Mouse (Mus musculus): ENCODE measurements around the gene Rgs17.
"Not testable (repeated sequence)": the region's sequence is repeated elsewhere in the genome, so short reads cannot be mapped to it uniquely, and the experiment has no call there.

The Rgs17 gene

DNA sequence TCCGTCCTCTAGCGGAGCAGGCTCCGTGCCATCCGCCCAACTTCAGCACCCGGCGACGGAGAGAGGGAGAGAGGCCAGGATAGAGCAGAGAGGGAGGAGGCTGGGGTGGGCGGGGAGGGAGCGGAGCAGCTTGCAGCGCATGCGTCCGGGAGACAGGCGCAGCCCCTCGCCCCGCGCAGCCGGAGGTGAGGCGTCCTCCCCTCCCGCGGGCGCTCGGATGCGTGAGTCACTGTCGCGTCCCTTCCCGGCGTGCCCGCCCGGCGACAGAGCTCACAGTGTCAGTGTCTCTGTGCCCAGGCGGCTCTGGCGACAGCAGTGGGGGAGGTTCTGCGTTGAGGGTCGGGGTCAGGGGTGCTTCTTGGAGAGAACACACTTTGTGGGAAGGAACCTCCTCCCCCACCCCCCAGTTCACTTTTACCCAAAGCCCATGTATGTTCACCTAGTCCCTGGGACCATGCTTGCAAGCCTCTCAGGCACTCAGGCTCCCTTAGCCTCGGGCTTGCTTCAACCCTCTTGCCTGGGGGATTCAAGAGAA, at the start of gene Rgs17:
Gene Rgs17 (minus strand): TSS at position 107 of the 535 bp plus-strand sequence.
- peak; percentile 73 to 84 for DNase-seq

DNA sequence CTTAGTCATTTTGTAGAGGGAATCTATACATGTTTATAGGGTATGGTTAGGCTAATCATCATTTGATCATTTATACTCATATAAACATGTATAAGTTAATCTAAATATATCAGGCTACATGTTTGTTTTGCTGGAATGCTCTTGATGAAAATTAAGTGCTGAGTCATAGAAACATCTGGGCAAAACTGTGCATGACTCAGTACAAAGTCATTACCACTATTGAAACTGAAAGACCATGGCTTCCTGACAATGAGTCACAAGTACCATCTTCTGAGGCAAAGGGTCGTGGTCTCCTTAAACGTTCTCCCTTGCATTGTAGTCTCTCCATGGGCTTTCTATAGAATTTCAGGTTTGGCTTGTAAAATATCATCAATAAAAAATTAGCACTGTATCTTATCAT, 45.5 kb upstream of the Rgs17 start:
- no peak for DNase-seq

DNA sequence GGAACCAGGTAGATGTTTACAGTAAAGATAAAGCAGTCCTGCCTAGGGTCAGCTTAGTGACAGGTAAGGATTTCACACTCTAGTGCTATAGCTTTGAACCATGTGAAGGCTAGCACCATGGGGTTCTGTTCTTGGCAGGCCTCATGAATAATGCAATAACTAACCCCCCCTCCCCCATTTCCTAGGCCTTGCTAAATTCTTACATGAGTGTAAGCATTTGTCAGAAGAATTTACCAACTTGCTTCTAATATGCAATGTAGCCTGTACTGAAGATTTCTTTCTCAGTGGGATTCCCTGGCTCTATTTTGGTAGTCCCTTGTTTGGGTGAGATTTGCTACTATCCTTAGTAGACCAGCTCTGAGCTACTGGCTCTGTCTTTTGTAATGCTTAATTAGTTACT, 31.6 kb upstream of the Rgs17 start:
- DNase-seq: not testable (repeated sequence)

DNA sequence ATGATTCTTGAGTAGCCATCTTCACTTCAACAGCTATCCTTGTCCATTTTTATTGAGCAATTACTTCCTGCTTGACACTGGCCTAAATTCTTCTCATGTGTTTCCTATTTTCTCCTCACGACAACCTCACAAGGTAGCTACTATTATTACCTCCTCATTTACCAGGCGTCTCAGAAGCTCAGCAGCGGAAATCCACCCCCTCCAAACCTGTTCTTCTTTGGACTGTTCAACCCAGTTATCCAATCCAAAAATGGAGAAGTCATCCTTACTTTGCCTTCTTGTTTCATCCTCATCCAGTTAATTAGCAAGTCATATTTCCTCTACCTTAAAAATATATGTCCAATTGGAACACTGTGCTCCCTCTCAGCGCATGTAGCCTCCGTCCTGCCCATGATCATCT, 2.1 kb upstream of the Rgs17 start:
- no peak for DNase-seq

DNA sequence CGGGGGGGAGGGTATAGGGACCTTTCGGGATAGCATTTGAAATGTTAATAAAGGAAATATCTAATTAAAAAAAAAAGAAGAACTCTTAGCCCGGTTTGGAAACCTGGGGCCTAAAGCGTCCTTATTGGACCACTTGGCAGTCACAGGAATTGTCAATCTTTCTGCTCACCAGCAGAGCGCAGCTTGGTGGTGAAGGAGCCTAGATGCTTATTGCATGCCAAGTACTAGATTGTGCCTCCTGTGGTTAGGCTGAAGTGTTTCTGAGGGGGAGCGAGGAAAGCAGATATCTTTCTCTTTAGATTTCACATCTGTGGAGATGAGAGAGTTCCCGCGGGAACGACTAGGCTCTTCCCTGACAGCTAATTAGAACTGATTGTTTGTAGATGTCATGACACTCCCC, 896 bp upstream of the Rgs17 start:
- peak in 1 of 2 experiments; percentile 14 for DNase-seq

DNA sequence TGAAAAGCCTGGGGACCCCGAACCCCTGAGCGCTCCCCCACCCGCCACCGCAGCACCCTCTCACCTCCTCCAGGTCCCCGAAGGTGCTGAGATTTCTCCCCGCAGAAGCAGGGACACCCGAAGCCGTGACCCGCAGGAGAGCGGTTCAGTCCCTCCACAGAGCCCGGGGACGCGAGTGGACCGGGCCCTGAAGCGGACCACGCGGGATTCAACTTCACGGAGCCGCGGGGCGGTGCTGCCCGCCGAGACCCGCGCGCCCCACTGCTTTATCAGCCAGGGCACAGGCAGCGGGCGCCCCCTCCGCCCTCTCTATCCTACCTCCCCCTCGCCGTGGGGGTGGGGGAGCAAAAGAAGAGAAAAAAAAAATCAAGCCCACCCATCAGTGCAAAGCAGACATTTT, 429 bp downstream of the Rgs17 start:
- peak; percentile 46 to 52 for DNase-seq

DNA sequence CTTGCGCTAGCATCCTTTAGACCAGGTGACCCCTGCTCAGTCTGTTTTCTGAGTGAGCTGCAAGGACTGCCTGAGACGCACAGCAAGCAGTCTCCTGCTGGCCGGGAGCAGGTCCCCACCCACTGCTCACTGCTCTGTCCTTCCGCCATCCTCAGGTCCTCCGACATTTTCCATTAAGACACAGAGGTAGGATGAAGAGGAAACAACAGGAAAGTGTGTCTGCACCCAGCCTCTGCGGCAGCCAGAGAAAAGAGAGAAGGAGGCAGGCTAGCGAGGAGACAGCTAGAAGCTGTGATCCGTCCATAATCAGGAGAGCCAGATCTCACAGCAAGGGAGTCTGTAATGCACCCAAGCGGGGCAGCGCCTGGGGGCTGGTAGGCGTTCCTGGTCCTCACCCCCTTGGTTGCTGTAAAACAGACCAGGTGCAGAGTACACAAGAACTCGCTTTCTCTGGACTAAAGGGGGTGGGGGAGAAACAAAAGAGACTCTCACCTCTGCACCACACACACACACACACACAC, 1.1 kb downstream of the Rgs17 start:
- peak; percentile 58 to 65 for DNase-seq

DNA sequence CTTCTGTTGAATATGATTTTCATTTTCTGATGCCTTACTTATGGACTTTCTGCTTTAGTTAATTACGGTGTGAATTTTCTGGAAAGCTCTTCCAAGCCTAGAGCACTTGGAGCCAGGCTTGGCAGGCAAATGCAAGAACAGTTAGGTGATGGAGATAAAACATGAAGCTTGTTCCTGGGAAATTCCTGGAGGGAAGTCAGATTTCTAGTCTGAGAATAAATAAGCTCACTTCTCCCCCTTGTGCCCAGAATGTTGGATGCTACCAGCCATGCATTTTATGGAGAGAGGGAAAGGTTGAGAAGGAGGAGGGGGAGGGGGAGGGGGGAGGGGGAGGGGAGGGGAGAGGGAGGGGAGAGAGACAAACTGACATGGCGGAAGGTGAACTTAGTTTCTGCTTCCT, 17.8 kb downstream of the Rgs17 start:
- DNase-seq: peak; percentile 28 to 63

DNA sequence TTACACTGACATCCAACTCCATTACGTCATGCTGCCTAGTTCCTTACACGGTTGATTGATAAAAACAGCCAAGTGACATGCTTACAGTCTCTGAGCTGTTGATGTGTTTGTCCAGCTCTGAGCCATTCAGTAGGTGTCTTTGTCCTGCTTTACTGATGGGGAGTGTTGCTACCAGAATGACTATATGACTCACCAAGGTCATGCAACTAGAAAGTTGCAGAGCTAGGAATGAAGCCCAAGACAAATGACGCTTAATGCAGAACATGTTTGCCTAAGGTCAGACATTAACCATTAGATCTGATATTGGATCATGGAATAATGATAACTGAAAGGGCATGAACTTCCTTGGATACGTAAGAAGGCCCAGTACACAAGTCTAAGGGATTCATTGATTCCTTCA, 20.4 kb downstream of the Rgs17 start:
- DNase-seq: no peak

DNA sequence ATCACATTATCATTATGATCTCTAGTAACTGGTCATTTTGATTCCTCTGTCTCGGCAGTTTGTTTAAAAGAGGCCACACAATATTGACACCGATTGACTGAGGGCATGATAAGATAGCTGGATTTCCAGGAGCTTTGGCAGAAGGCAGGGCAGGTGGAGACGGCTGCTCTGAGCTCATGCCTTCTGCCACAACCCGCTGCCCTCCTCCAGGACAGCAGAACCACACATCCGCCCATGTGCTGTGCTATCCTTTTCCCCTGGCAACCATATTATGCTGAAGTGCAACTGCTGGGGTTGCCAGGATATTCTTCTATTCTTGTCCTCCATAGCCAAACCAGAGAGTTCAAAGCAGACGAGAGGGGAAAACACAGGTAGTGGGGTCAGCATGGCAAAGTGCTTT, 21.5 kb downstream of the Rgs17 start:
- peak; percentile 60 to 70 for DNase-seq

DNA sequence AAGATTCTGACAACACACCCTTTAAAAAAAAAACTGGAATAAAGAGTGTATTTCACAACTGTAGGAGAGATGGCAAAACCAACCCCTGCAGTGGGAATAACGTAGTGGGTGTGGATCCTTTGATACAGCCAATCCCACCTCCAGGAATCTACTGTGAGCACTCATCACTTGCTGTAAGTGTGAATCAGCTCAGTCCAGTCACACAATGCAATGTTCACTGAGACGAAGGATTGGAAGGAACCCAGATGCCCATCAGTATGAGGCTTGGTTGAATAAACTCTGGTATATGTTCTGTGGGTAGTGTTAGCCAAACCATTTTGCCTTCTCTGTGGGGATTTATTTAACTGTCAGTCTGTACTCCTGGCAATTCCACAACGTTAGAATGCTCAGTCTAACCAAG, 45.1 kb downstream of the Rgs17 start:
- DNase-seq: peak in 1 of 2 experiments; percentile 11

DNA sequence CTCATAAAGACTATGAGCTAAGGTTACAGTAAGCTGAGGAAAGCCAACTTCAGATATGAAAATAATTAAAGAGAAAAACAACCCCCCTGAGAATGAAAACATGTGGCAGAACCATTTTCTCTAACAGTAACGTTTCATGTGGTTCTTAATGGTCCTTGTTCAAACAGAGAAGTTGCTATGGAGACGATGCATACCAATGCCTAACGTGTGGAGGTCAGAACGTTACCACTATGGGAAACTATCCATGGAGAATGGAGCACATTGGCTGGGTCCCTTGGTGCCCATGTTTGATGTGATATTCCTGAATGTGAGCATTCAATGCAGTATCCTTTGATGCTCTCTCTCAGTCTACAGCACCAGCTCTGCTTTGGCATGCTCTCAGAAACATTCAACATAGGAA, 51.1 kb downstream of the Rgs17 start:
- DNase-seq: no peak

DNA sequence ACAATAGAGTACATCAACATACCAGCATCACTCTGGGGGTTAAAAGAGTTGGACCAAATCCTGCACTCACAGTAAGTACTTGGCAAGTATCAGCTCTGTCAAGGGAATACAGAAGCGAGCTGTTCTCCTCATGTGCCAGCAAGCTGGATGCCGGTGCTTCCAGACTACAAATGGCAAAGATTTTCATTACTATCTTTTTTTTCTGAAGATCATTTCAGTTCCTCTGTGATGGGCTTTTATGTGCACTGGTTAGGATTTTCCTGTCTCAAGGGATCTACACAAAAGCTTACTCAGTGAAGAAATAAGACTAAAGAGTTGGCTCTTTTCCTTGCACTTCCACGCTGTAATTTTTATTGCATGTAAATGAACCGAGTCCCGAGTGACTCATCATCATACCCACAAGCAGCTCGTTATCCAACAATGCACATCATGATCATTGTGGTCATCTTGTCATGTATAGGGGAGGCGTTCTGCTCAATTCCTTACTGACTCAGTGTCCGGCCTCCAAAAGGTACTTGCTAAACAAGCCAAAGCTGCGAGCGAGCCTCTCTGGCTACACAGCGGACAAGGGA, 54.1 kb downstream of the Rgs17 start:
- peak; percentile 41 to 59 for DNase-seq

DNA sequence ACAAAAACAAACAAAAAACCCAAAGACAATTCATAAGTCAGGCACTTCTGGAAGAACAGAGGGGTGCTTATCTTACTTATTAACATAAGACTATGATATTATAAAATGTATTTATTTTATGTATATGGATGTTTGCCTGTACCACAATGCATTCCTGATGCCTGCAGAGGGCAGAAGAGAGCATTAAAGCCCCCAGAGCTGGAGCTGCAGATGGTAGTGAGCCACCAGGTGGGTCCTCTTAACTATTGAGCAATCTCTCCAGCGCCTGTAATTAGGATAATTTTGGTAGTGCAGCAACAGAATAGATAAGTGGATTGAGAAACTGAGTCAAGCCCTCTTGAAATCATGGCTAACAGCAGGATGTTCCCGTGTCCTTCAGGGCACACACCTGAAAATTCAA, 56.2 kb downstream of the Rgs17 start:
- DNase-seq: peak in 1 of 2 experiments; percentile 24

DNA sequence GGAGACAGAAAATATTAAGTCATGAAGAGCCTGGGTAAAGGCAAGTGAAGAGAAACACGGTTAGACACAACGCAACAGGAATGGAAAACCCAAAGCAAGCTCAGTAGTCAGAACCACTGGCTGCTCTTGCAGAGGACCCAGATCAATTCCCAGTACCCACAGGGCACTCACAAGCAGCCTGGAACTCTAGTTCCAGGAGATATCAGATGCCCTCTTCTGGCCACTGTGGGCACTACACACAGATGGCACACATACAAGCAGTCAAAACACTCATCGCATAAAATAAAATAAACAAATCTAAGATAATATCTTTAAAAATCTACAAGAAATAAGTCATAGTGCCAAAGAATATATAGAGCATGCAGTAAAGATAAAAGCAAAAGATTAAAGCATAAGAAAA, 59.5 kb downstream of the Rgs17 start:
- no peak for DNase-seq

DNA sequence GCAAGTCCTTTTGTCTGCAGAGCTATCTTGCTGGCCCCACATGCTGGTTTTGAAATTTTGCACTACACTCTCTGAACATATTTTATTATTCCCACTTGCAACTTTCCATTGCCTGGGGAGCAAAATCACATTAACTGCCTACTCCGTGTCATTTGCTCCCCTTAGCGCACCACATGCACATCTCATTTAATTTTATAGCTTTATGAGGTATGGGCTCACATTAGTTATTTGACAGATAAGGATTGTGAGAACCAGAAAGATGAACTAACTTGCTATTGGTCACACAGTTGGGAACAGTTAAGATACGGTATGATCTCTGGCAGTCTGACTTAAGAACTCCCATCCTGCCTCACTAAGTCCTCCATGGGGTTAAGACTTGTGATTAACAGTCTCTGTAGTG, 61.4 kb downstream of the Rgs17 start:
- DNase-seq: no peak

DNA sequence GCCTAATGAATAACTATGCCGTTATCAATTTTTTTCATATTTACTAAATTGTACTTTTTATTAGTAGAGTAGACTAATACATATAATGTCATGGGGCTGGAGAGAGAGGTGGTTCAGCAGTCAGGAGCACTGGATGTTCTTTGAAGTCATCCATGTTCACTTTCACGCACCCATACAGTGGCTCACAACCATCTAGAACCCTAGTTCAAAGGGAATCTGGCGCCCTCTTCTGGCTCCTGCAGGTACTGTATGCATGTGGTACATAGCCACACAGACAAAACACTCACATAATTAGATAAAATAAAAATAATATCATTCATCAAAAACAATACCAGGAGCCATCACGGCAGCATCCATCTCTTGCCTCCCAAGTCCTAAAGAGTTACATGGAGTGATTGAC, 62.5 kb downstream of the Rgs17 start:
- peak in 1 of 2 experiments; percentile 43 for DNase-seq

DNA sequence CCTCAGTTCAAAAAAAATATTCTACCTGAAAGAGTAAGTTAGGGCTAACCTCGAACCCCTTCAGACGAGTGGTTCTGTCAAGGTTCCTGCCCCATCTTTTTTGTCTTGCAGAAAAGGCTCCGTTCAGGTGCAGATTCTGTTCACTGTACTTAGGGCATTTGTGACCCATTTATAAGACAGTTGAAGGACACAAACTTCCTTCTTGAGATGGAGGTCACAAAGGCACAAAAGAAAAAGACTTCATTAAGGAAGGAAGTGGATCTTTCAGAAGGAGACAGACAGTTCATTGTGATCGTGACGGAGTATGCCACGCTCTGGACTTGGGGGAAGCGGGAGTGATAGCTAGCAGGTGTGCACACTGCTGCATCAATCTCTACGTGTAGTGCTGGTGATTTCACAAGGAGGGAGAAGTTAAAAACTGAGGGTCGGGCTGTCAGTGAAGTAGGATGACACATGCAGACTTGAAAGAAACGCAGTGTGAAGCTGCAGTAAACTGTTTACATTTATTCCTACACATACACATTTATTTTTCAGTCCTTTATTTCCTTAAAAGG, 64.1 kb downstream of the Rgs17 start:
- no peak for DNase-seq

DNA sequence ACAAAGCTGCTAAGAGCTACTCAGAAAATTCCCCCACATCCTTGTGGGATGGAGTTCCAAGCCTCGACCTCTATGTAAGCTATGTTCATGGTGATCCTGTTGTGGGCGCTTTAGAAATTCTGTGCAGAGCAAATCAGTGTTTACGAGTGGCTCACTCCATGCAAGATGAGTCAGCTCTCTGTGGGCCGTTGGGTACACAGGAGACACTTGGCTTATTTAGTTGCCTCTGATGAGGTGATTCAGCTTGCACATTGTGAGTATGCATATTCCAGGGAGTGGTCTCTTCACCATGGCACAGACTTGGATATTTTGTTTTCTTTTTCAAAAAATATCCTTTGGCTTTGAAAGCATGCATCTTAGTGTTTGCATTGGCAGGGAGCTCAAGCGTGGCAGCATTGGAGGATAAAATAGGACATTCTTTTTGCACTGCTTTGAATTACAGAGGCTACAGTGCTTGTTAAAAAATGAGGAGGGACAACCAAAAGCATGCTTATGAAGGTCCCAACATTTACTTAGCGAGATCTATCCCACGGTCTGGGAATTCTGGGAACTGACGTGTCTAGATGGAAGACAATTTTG, 68.8 kb downstream of the Rgs17 start:
- DNase-seq: no peak

DNA sequence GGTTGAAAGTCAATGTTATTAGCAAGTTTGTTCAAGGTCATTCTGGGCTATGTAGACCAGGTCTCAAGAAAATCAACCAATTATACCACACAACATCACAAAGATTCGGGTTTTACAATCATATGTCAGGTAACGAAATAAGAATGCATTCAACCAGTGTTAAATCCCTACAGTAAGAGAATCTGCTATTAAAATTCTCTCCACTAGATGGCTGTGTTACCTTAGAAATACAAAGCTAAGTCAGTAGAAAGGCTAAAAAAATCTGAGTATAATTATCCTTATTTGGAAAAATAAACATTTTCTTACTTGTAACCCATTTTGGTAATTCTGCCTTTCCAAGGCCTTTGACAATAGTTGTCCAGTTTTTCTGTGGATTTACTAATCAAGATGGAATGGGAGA, 75.3 kb downstream of the Rgs17 start:
- no peak for DNase-seq

DNA sequence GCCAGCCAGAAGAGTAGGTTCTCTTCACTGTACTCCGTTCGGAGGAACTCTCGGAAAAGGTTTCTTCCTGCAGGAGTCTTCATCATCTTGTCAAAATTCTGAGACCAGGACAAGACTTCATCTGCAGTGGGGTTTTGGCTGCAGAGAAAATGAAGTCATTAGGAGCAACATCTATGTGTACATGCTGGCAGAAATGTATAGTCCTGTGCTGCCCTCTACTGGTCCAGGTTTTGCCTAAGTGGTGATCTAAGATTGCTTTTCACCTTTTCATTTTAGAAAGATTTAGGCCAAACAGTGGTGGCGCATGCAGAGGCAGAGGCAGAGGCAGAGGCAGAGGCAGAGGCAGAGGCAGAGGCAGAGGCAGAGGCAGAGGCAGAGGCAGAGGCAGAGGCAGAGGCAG, 80.8 kb downstream of the Rgs17 start:
- DNase-seq: peak; percentile 23 to 69

DNA sequence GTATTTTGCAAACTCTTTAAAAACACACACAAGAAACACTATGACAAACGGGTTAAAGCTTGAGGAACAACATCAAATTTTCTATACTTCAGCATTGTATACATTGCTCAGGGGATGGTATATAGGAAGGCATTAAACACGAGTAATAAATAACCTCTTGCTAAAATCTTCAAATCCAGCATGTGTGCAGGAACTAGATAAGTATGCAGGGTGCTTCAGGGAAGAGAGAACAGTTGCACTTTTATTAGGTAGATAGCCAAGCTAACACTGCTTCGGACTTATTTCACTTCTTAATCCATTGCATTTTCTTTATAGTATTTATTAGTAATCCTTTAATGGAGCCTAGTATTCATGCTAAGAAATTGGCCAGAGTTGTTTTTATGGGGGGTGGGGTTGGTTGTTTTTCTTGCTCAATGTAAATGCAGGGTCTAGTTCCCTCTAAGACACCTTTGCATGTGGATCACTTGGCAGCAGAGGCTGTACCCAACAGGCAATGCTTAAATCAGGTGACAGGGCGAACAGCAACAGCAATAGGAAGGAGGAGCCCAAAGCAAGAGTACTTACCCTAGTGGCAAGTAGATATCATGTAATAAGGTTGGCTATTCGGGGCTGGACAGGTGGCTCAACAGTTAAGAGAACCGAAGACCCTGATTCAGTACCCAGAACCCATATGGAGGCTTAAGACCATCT, 95.7 kb downstream of the Rgs17 start:
- DNase-seq: no peak

DNA sequence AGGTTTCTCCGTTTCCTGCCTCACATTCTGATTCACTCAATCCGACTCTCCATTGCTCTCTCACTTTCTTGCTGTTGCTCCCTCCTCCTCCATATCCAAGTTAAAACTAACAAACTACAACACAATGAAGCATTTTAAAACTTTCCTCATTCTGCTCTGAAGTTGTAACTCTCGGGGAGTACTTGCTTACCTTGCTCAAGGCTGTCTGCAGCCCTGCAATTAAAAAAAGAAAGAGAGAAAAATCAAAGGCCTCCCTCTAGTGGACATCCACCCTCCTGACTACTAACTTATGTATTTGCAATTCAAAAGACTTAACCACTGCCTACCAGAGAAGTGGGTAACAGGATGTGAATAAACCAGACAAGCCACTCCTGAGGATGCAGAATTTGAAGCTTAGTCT, 97.4 kb downstream of the Rgs17 start:
- DNase-seq: peak; percentile 27 to 55
